Mouse (Mus musculus) hindbrain, embryonic 12.5 days (tissue): Measurements from ENCODE around the gene Timm29. TPM values are rescaled to one million over a fixed set of nuclear protein-coding genes. Genes with fewer than 3 reads are reported as not detected.

Source experiments
- ATAC-seq: fragments of 200-750 bp; cut with Nextera tagmentation; 2 replicates; pipeline ENCODE4 v1.8.0; 2017; ENCODE audit warnings: moderate TSS enrichment; ENCODE audit not compliant: low FRiP score
- H3K27ac ChIP-seq: fragments of 300-500 bp; sonication (generic); 2 replicates; pipeline ENCODE4 v1.5.1; 2016; ENCODE audit warnings: mild to moderate bottlenecking
- H3K27me3 ChIP-seq: fragments of 300-500 bp; sonication (generic); 2 replicates; pipeline ENCODE4 v1.6.1; 2016; ENCODE audit warnings: mild to moderate bottlenecking
- H3K36me3 ChIP-seq: fragments of 300-500 bp; sonication (generic); 2 replicates; pipeline ENCODE4 v1.6.1; 2016; ENCODE audit warnings: mild to moderate bottlenecking
- H3K4me1 ChIP-seq: fragments of 300-500 bp; sonication (generic); 2 replicates; pipeline ENCODE4 v1.6.1; 2016
- H3K4me2 ChIP-seq: fragments of 300-500 bp; sonication (generic); replicated peaks from 2 replicates; pipeline ENCODE4 v1.6.1; 2016; ENCODE audit warnings: mild to moderate bottlenecking
- H3K4me3 ChIP-seq: fragments of 300-500 bp; sonication (generic); 2 replicates; pipeline ENCODE4 v1.5.1; 2016; ENCODE audit warnings: mild to moderate bottlenecking
- H3K9ac ChIP-seq: fragments of 300-500 bp; sonication (generic); 2 replicates; pipeline ENCODE4 v1.6.1; 2016; ENCODE audit warnings: mild to moderate bottlenecking, moderate library complexity
- H3K9me3 ChIP-seq: fragments of 300-500 bp; sonication (generic); replicated peaks from 2 replicates; pipeline ENCODE4 v1.6.1; 2016; ENCODE audit warnings: mild to moderate bottlenecking
- WGBS: fragments of 180-500 bp; shearing (Covaris S2); methylation state at CpG from one replicate; pipeline ENCODE4 v1.1.7; 2016; 5-methylcytosine and 5-hydroxymethylcytosine counted together
- polyA plus RNA-seq: library from polyadenylated mRNA; unstranded; fragments of >200 nt; fragmentation: Nextera tagmentation; extraction: Ambion mirVana; gene quantifications from 2 replicates; pipeline ENCODE4 v1.2.1, GENCODE M21; 2016

Gene Timm29
- polyA plus RNA-seq, 1 experiment from 2014 or later, result 56.5 TPM

- Histone ChIP-seq H3K4me1 (peaks cover 7% of the 10 kb centered on the region; the same call in 1 of the 2 replicates), H3K4me2 (no peak overlapping the region), H3K9ac (no peak overlapping the region), H3K4me3 (no peak overlapping the region), H3K27me3 (no peaks in the 10 kb centered on the region), H3K36me3 (peaks cover 25% of the 10 kb centered on the region), H3K27ac (no peak overlapping the region), H3K9me3 (no peaks in the 10 kb centered on the region)
- ATAC-seq, result no peak
- WGBS, result 95% methylated on average over 3 of the region's 3 CpGs
These were observed 33.4 kb upstream of the Timm29 start for GRCm38 (mm10) chr9:21559151-21559550.

GRCm38 (mm10) chr9:21564420-21564819 is 28.1 kb upstream of the Timm29 start:
- Histone ChIP-seq H3K27me3 (no peaks in the 10 kb centered on the region), H3K27ac (no peak overlapping the region), H3K36me3 (peaks cover 15% of the 10 kb centered on the region; the same call in 1 of the 2 replicates), H3K4me3 (no peak overlapping the region), H3K4me2 (no peak overlapping the region), H3K4me1 (no peaks in the 10 kb centered on the region), H3K9ac (no peak overlapping the region), H3K9me3 (no peaks in the 10 kb centered on the region)
- ATAC-seq, result no peak
- WGBS, result 88% methylated on average over 1 of the region's 1 CpGs

GRCm38 (mm10) chr9:21565004-21565586 is 27.4 kb upstream of the Timm29 start:
- no peak for ATAC-seq
- Histone ChIP-seq H3K4me1 (no peaks in the 10 kb centered on the region), H3K36me3 (peaks cover 21% of the 10 kb centered on the region), H3K9ac (no peak overlapping the region), H3K27me3 (no peaks in the 10 kb centered on the region), H3K27ac (no peak overlapping the region), H3K4me3 (no peak overlapping the region), H3K9me3 (no peaks in the 10 kb centered on the region), H3K4me2 (no peak overlapping the region)
- WGBS, result 89% methylated on average over 4 of the region's 4 CpGs

- H3K4me3 ChIP-seq, result no peak overlapping the region
- H3K36me3 ChIP-seq, result peaks cover 29% of the 10 kb centered on the region
- no peaks in the 10 kb centered on the region for H3K4me1 ChIP-seq
- no peaks in the 10 kb centered on the region for H3K27me3 ChIP-seq
- no peak overlapping the region; the same call in 1 of the 2 replicates for H3K9ac ChIP-seq
- WGBS, result 82% methylated on average over 1 of the region's 1 CpGs
- ATAC-seq, result no peak
- no peak overlapping the region for H3K4me2 ChIP-seq
- H3K9me3 ChIP-seq, result no peaks in the 10 kb centered on the region
- no peak overlapping the region for H3K27ac ChIP-seq
These were observed 26.0 kb upstream of the Timm29 start for GRCm38 (mm10) chr9:21566538-21566937.

GRCm38 (mm10) chr9:21567051-21567450 is 25.5 kb upstream of the Timm29 start:
- Histone ChIP-seq H3K9ac (no peak overlapping the region), H3K36me3 (peaks cover 33% of the 10 kb centered on the region), H3K27ac (no peak overlapping the region), H3K4me2 (no peak overlapping the region), H3K4me1 (no peaks in the 10 kb centered on the region), H3K27me3 (no peaks in the 10 kb centered on the region), H3K4me3 (no peak overlapping the region), H3K9me3 (no peaks in the 10 kb centered on the region)
- ATAC-seq, result no peak
- WGBS, result 82% methylated on average over 2 of the region's 2 CpGs

GRCm38 (mm10) chr9:21568657-21569255 is 23.8 kb upstream of the Timm29 start:
- no peak for ATAC-seq
- Histone ChIP-seq H3K4me1 (no peaks in the 10 kb centered on the region), H3K27me3 (no peaks in the 10 kb centered on the region), H3K4me3 (no peak overlapping the region), H3K27ac (no peak overlapping the region), H3K9ac (no peak overlapping the region), H3K9me3 (no peaks in the 10 kb centered on the region), H3K36me3 (peaks cover 47% of the 10 kb centered on the region), H3K4me2 (no peak overlapping the region)
- 94% methylated on average over 8 of the region's 8 CpGs for WGBS

GRCm38 (mm10) chr9:21574012-21574801 is 18.3 kb upstream of the Timm29 start:
- peaks cover 88% of the 10 kb centered on the region for H3K36me3 ChIP-seq
- H3K9me3 ChIP-seq, result no peaks in the 10 kb centered on the region
- H3K4me1 ChIP-seq, result no peaks in the 10 kb centered on the region; the same call in 1 of the 2 replicates
- H3K27me3 ChIP-seq, result no peaks in the 10 kb centered on the region
- peak; percentile 40; the same call in 1 of the 2 replicates for ATAC-seq
- H3K27ac ChIP-seq, result no peak overlapping the region
- H3K9ac ChIP-seq, result no peak overlapping the region
- no peak overlapping the region for H3K4me2 ChIP-seq
- WGBS, result 94% methylated on average over 8 of the region's 8 CpGs
- no peak overlapping the region for H3K4me3 ChIP-seq

- peaks cover 88% of the 10 kb centered on the region for H3K36me3 ChIP-seq
- no peaks in the 10 kb centered on the region for H3K9me3 ChIP-seq
- no peak overlapping the region for H3K27ac ChIP-seq
- WGBS, result 92% methylated on average over 10 of the region's 10 CpGs
- H3K9ac ChIP-seq, result no peak overlapping the region
- no peak overlapping the region for H3K4me3 ChIP-seq
- no peak overlapping the region for H3K4me2 ChIP-seq
- no peaks in the 10 kb centered on the region for H3K27me3 ChIP-seq
- ATAC-seq, result peak; percentile 29; the same call in 1 of the 2 replicates
- H3K4me1 ChIP-seq, result no peaks in the 10 kb centered on the region; the same call in 1 of the 2 replicates
These were observed 17.3 kb upstream of the Timm29 start for GRCm38 (mm10) chr9:21575253-21575652.

GRCm38 (mm10) chr9:21576286-21576685 is 16.2 kb upstream of the Timm29 start:
- Histone ChIP-seq H3K36me3 (peaks cover 89% of the 10 kb centered on the region), H3K4me3 (no peak overlapping the region), H3K4me2 (no peak overlapping the region), H3K27me3 (no peaks in the 10 kb centered on the region), H3K27ac (no peak overlapping the region), H3K9ac (no peak overlapping the region), H3K4me1 (no peaks in the 10 kb centered on the region; the same call in 1 of the 2 replicates), H3K9me3 (no peaks in the 10 kb centered on the region)
- WGBS, result 84% methylated on average over 1 of the region's 1 CpGs
- no peak for ATAC-seq

- no peak overlapping the region for H3K4me3 ChIP-seq
- H3K4me1 ChIP-seq, result no peaks in the 10 kb centered on the region; the same call in 1 of the 2 replicates
- H3K27me3 ChIP-seq, result no peaks in the 10 kb centered on the region
- no peak overlapping the region for H3K9ac ChIP-seq
- no peaks in the 10 kb centered on the region for H3K9me3 ChIP-seq
- peaks cover 88% of the 10 kb centered on the region for H3K36me3 ChIP-seq
- ATAC-seq, result no peak
- 75% methylated on average over 3 of the region's 3 CpGs for WGBS
- no peak overlapping the region for H3K27ac ChIP-seq
- no peak overlapping the region for H3K4me2 ChIP-seq
These were observed 14.3 kb upstream of the Timm29 start for GRCm38 (mm10) chr9:21578226-21578625.

GRCm38 (mm10) chr9:21585401-21585800 is 7.1 kb upstream of the Timm29 start:
- H3K36me3 ChIP-seq, result peaks cover 95% of the 10 kb centered on the region
- no peak overlapping the region for H3K4me3 ChIP-seq
- no peaks in the 10 kb centered on the region for H3K27me3 ChIP-seq
- H3K4me1 ChIP-seq, result no peaks in the 10 kb centered on the region
- H3K9ac ChIP-seq, result no peak overlapping the region
- H3K27ac ChIP-seq, result no peak overlapping the region
- 86% methylated on average over 1 of the region's 1 CpGs for WGBS
- no peak for ATAC-seq
- H3K4me2 ChIP-seq, result no peak overlapping the region
- no peaks in the 10 kb centered on the region for H3K9me3 ChIP-seq

- WGBS, result 85% methylated on average over 23 of the region's 23 CpGs
- H3K27ac ChIP-seq, result no peak overlapping the region
- H3K27me3 ChIP-seq, result no peaks in the 10 kb centered on the region
- no peak overlapping the region for H3K4me3 ChIP-seq
- H3K4me2 ChIP-seq, result no peak overlapping the region
- no peak for ATAC-seq
- no peak overlapping the region for H3K9ac ChIP-seq
- no peaks in the 10 kb centered on the region for H3K9me3 ChIP-seq
- H3K4me1 ChIP-seq, result peaks cover 8% of the 10 kb centered on the region
- H3K36me3 ChIP-seq, result peaks cover 74% of the 10 kb centered on the region
These were observed 4.7 kb upstream of the Timm29 start for GRCm38 (mm10) chr9:21587678-21588349.
